Mouse (Mus musculus): Measurements from ENCODE around the gene Svs6.

- TF ChIP-seq EP300 (IDR thresholded peaks at IDR 0.05; ENCODE audit: insufficient read depth, low read depth, low read length) (no peak), POLR2A (IDR thresholded peaks at IDR 0.05; ENCODE audit: insufficient read depth, low read length) (no peak), CTCF (IDR thresholded peaks at IDR 0.05; ENCODE audit: low read depth, low read length) (no peak)
These were observed 42.5 kb downstream of the Svs6 start for GRCm38 (mm10) chr2:164359031-164359430.

Data from ES-Bruce4 (cell line).